Comparison of ENCODE assay signal across 10 mouse cellular contexts in the genomic region with DNA sequence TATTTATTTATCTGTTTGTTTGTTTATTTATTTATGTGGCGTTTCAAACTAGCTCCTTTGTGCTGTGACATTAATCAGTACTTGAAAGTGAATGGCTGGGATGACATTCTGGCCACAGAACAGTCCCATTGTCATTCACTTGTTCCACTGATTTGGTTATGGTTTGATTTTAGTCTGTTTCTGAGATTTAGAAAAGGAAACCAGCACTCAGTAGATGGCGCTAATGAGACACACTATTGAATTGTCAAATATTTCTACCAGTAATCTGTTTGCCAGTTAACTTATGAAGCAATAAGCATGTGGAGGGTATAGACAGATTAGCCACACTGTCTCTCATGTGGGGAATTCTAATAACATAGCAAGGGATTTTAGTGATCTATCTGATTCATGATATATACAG. TPM values are rescaled to one million over a fixed set of nuclear protein-coding genes. Genes with fewer than 3 reads are reported as not detected.
DNase-seq lines count a peak whose midpoint lies in the region; ATAC-seq lines count a peak whose summit lies in the region.
"Had no signal": no experiment of that assay in that cellular context is flagged by ENCODE, and none has a peak within 500 bp of the region (broad histone marks: within the 10 kb centered on the region; RNA-seq: fewer than 3 reads in every experiment).

No protein-coding gene starts in this region.

- ATAC-seq in forebrain, embryonic 14.5 days: peak; percentile 63; the same call in 1 of the 2 replicates
- ATAC-seq in forebrain, embryonic 12.5 days (ENCODE audit: low FRiP score): no peak
- ATAC-seq in midbrain, embryonic 11.5 days (ENCODE audit: low FRiP score): peak; percentile 52; the same call in 1 of the 2 replicates
- ATAC-seq in midbrain, embryonic 16.5 days: peak; percentile 64

- H3K9me3 ChIP-seq in forebrain, embryonic 14.5 days (replicated peaks; ENCODE audit: control insufficient read depth, low read length): no peaks in the 10 kb centered on the region
- H3K9me3 ChIP-seq in forebrain, embryonic 12.5 days: no peaks in the 10 kb centered on the region
- H3K9me3 ChIP-seq in midbrain, embryonic 11.5 days (ENCODE audit: control insufficient read depth, low read length): no peaks in the 10 kb centered on the region
- H3K9me3 ChIP-seq in midbrain, embryonic 10.5 days (replicated peaks): no peaks in the 10 kb centered on the region
- no peaks in the 10 kb centered on the region for H3K9me3 ChIP-seq in midbrain, embryonic 16.5 days (replicated peaks; ENCODE audit: control insufficient read depth, low read length, poor library complexity, severe bottlenecking)
- H3K9me3 ChIP-seq: megakaryocyte, embryonic 14.5 days had no signal

- WGBS in forebrain, embryonic 14.5 days: 14% methylated on average over 2 of the region's 2 CpGs
- WGBS in forebrain, embryonic 12.5 days: 12% methylated on average over 2 of the region's 2 CpGs
- WGBS in midbrain, embryonic 11.5 days: 11% methylated on average over 2 of the region's 2 CpGs
- 15% methylated on average over 2 of the region's 2 CpGs for WGBS in midbrain, embryonic 10.5 days
- WGBS in midbrain, embryonic 16.5 days: 9% methylated on average over 2 of the region's 2 CpGs

- H3K4me1 ChIP-seq in forebrain, embryonic 14.5 days (ENCODE audit: control insufficient read depth, insufficient read depth, low read length): no peaks in the 10 kb centered on the region
- H3K4me1 ChIP-seq in forebrain, embryonic 12.5 days: no peaks in the 10 kb centered on the region
- H3K4me1 ChIP-seq in midbrain, embryonic 11.5 days (ENCODE audit: control insufficient read depth, insufficient read depth, low read length): no peaks in the 10 kb centered on the region
- H3K4me1 ChIP-seq in midbrain, embryonic 10.5 days: no peaks in the 10 kb centered on the region
- no peaks in the 10 kb centered on the region for H3K4me1 ChIP-seq in midbrain, embryonic 16.5 days (ENCODE audit: control insufficient read depth, insufficient read depth, low read length)
- H3K4me1 ChIP-seq: megakaryocyte, embryonic 14.5 days had no signal

- DNase-seq in forebrain, embryonic 14.5 days (ENCODE audit: low spot score): peak; percentile 88
- DNase-seq in midbrain, embryonic 11.5 days (ENCODE audit: low spot score, missing footprints): peak; percentile 92
- DNase-seq in midbrain, embryonic 10.5 days (ENCODE audit: low spot score): no peak
- peak; percentile 7 for DNase-seq in c-Kit-positive CD71-positive TER-119-positive erythroid progenitor cells, embryonic 14.5 days (ENCODE audit: low spot score)
- peak; percentile 1 to 4 for DNase-seq in kidney, postnatal 4 days
- DNase-seq in ovary, postnatal 36 days (ENCODE audit: low spot score): no peak

- H3K27me3 ChIP-seq in forebrain, embryonic 14.5 days (replicated peaks; ENCODE audit: control insufficient read depth, insufficient read depth, low read length): no peaks in the 10 kb centered on the region
- H3K27me3 ChIP-seq in forebrain, embryonic 12.5 days: no peaks in the 10 kb centered on the region
- H3K27me3 ChIP-seq in midbrain, embryonic 11.5 days (ENCODE audit: control insufficient read depth, insufficient read depth, low read length): no peaks in the 10 kb centered on the region
- no peaks in the 10 kb centered on the region for H3K27me3 ChIP-seq in midbrain, embryonic 10.5 days (ENCODE audit: low read depth, poor library complexity, severe bottlenecking)
- no peaks in the 10 kb centered on the region for H3K27me3 ChIP-seq in midbrain, embryonic 16.5 days (ENCODE audit: control insufficient read depth, insufficient read depth, low read depth, low read length)
- H3K27me3 ChIP-seq: megakaryocyte, embryonic 14.5 days had no signal

- no peak overlapping the region for H3K4me2 ChIP-seq in forebrain, embryonic 14.5 days (ENCODE audit: low read length)
- H3K4me2 ChIP-seq in forebrain, embryonic 12.5 days: no peak overlapping the region
- H3K4me2 ChIP-seq in midbrain, embryonic 11.5 days: no peak overlapping the region
- H3K4me2 ChIP-seq in midbrain, embryonic 16.5 days (ENCODE audit: low read length): no peak overlapping the region

- no peak overlapping the region for H3K4me3 ChIP-seq in forebrain, embryonic 14.5 days (ENCODE audit: low read depth, low read length)
- no peak overlapping the region for H3K4me3 ChIP-seq in forebrain, embryonic 12.5 days (replicated peaks)
- no peak overlapping the region for H3K4me3 ChIP-seq in midbrain, embryonic 11.5 days (ENCODE audit: low read depth, low read length)
- no peak overlapping the region for H3K4me3 ChIP-seq in midbrain, embryonic 10.5 days
- no peak overlapping the region for H3K4me3 ChIP-seq in midbrain, embryonic 16.5 days (ENCODE audit: low read depth, low read length)
- H3K4me3 ChIP-seq: megakaryocyte, embryonic 14.5 days had no signal

- H3K27ac ChIP-seq in forebrain, embryonic 14.5 days (ENCODE audit: low read depth, low read length): no peak overlapping the region
- no peak overlapping the region for H3K27ac ChIP-seq in forebrain, embryonic 12.5 days
- H3K27ac ChIP-seq in midbrain, embryonic 11.5 days (ENCODE audit: low read depth, low read length): no peak overlapping the region
- H3K27ac ChIP-seq in midbrain, embryonic 10.5 days (replicated peaks): no peak overlapping the region
- no peak overlapping the region for H3K27ac ChIP-seq in midbrain, embryonic 16.5 days (ENCODE audit: low read length)

- no peak overlapping the region for H3K9ac ChIP-seq in forebrain, embryonic 14.5 days (ENCODE audit: low read length)
- no peak overlapping the region for H3K9ac ChIP-seq in forebrain, embryonic 12.5 days
- H3K9ac ChIP-seq in midbrain, embryonic 11.5 days (ENCODE audit: low read length): no peak overlapping the region
- no peak overlapping the region for H3K9ac ChIP-seq in midbrain, embryonic 16.5 days (ENCODE audit: low read depth, low read length)

- H3K36me3 ChIP-seq in forebrain, embryonic 14.5 days (ENCODE audit: control insufficient read depth, insufficient read depth, low read length): no peaks in the 10 kb centered on the region
- no peaks in the 10 kb centered on the region for H3K36me3 ChIP-seq in forebrain, embryonic 12.5 days (replicated peaks)
- no peaks in the 10 kb centered on the region for H3K36me3 ChIP-seq in midbrain, embryonic 11.5 days (ENCODE audit: control insufficient read depth, insufficient read depth, low read length)
- no peaks in the 10 kb centered on the region for H3K36me3 ChIP-seq in midbrain, embryonic 10.5 days
- H3K36me3 ChIP-seq in midbrain, embryonic 16.5 days (ENCODE audit: control insufficient read depth, insufficient read depth, low read length): no peaks in the 10 kb centered on the region

RNA-seq across cellular contexts. Expression of a gene that starts 16.3 kb away (rescaled TPM):
- polyA plus RNA-seq in forebrain, embryonic 14.5 days (2014; fragmentation: Nextera tagmentation; extraction: Ambion mirVana): not detected in 2 replicates
- polyA plus RNA-seq in forebrain, embryonic 12.5 days (2016; fragmentation: Nextera tagmentation; extraction: Ambion mirVana): not detected in 2 replicates
- 0.14 TPM in 1 of 2 replicates, not detected in the other for polyA plus RNA-seq in midbrain, embryonic 11.5 days (2014; fragmentation: Nextera tagmentation; extraction: Ambion mirVana)
- polyA plus RNA-seq in midbrain, embryonic 10.5 days (2016; fragmentation: Nextera tagmentation; extraction: Ambion mirVana): not detected in 2 replicates
- not detected in 2 replicates for polyA plus RNA-seq in midbrain, embryonic 16.5 days (2015; fragmentation: Nextera tagmentation; extraction: Ambion mirVana)
- polyA plus RNA-seq: heart, embryonic 14.5 days had no signal

RNA-seq across cellular contexts. Expression of a gene that starts 28.9 kb away (rescaled TPM):
- 1.3 and 2.0 TPM in 2 replicates for polyA plus RNA-seq in forebrain, embryonic 14.5 days (2014; fragmentation: Nextera tagmentation; extraction: Ambion mirVana)
- 0.28 and 0.43 TPM in 2 replicates for polyA plus RNA-seq in forebrain, embryonic 12.5 days (2016; fragmentation: Nextera tagmentation; extraction: Ambion mirVana)
- polyA plus RNA-seq in midbrain, embryonic 11.5 days (2014; fragmentation: Nextera tagmentation; extraction: Ambion mirVana): 0.41 and 0.49 TPM in 2 replicates
- polyA plus RNA-seq in midbrain, embryonic 10.5 days (2016; fragmentation: Nextera tagmentation; extraction: Ambion mirVana): 0.51 and 0.72 TPM in 2 replicates
- polyA plus RNA-seq in midbrain, embryonic 16.5 days (2015; fragmentation: Nextera tagmentation; extraction: Ambion mirVana): 2.1 and 2.9 TPM in 2 replicates

RNA-seq across cellular contexts. Expression of a gene that starts 28.9 kb away (rescaled TPM):
- polyA plus RNA-seq in forebrain, embryonic 14.5 days (2014; fragmentation: Nextera tagmentation; extraction: Ambion mirVana): 214 and 236 TPM in 2 replicates
- 154 and 159 TPM in 2 replicates for polyA plus RNA-seq in forebrain, embryonic 12.5 days (2016; fragmentation: Nextera tagmentation; extraction: Ambion mirVana)
- 227 and 249 TPM in 2 replicates for polyA plus RNA-seq in midbrain, embryonic 11.5 days (2014; fragmentation: Nextera tagmentation; extraction: Ambion mirVana)
- polyA plus RNA-seq in midbrain, embryonic 10.5 days (2016; fragmentation: Nextera tagmentation; extraction: Ambion mirVana): 181 and 193 TPM in 2 replicates
- polyA plus RNA-seq in midbrain, embryonic 16.5 days (2015; fragmentation: Nextera tagmentation; extraction: Ambion mirVana): 186 and 190 TPM in 2 replicates

Comparison
In these comparisons a context has a peak if more than half of its experiments do, and no peak if none do; other contexts are left out.
1. DNase-seq: peak in forebrain, embryonic 14.5 days (single experiment), midbrain, embryonic 11.5 days (single experiment), c-Kit-positive CD71-positive TER-119-positive erythroid progenitor cells, embryonic 14.5 days (single experiment) and kidney, postnatal 4 days (2 of 2); none in midbrain, embryonic 10.5 days (single experiment) and ovary, postnatal 36 days (single experiment).